Mouse (Mus musculus) fat pad, adult 2 months (tissue): Measurements from ENCODE around the gene Ube2c.
"Not testable (repeated sequence)": the region's sequence is repeated elsewhere in the genome, so short reads cannot be mapped to it uniquely, and the experiment has no call there.

Source experiments
- DNase-seq: peaks from one replicate; pipeline ENCODE4 v3.0.0-alpha.2; 2011; ENCODE audit warnings: low read depth, low spot score; ENCODE audit errors: extremely low read depth

Ube2c gene

GRCm38 (mm10) chr2:164787032-164787431 is 17.3 kb downstream of the Ube2c start:
- DNase-seq = no peak

GRCm38 (mm10) chr2:164787779-164788178 is 18.1 kb downstream of the Ube2c start:
- DNase-seq = no peak

GRCm38 (mm10) chr2:164788411-164788810 is 18.7 kb downstream of the Ube2c start:
- no peak for DNase-seq

GRCm38 (mm10) chr2:164790451-164790850 is 20.8 kb downstream of the Ube2c start:
- DNase-seq = peak; percentile 70

- no peak for DNase-seq
These were observed 22.2 kb downstream of the Ube2c start for GRCm38 (mm10) chr2:164791841-164792261.

GRCm38 (mm10) chr2:164792400-164793190 is 22.9 kb downstream of the Ube2c start:
- DNase-seq = no peak

GRCm38 (mm10) chr2:164793236-164793635 is 23.5 kb downstream of the Ube2c start:
- no peak for DNase-seq

- DNase-seq = no peak
These were observed 24.1 kb downstream of the Ube2c start for GRCm38 (mm10) chr2:164793772-164794171.

- no peak for DNase-seq
These were observed 24.6 kb downstream of the Ube2c start for GRCm38 (mm10) chr2:164794293-164794692.

GRCm38 (mm10) chr2:164795868-164796267 is 26.2 kb downstream of the Ube2c start:
- no peak for DNase-seq

GRCm38 (mm10) chr2:164798554-164798953 is 28.9 kb downstream of the Ube2c start:
- not testable (repeated sequence) for DNase-seq

- DNase-seq = no peak
These were observed 30.7 kb downstream of the Ube2c start for GRCm38 (mm10) chr2:164800252-164801004.

- DNase-seq = no peak
These were observed 33.7 kb downstream of the Ube2c start for GRCm38 (mm10) chr2:164803201-164803920.

- no peak for DNase-seq
These were observed 34.2 kb downstream of the Ube2c start for GRCm38 (mm10) chr2:164803921-164804313.

- DNase-seq = peak; percentile 92
These were observed 35.0 kb downstream of the Ube2c start, which contains the start of the genes Acot8 and Zswim3 for GRCm38 (mm10) chr2:164804533-164805331. TSS of gene Acot8 (minus strand) at chr2:164804882. TSS of gene Zswim3 (plus strand) at chr2:164805098.

- DNase-seq = no peak
These were observed 35.6 kb downstream of the Ube2c start for GRCm38 (mm10) chr2:164805332-164805718.

GRCm38 (mm10) chr2:164806614-164807013 is 36.9 kb downstream of the Ube2c start:
- DNase-seq = no peak

- DNase-seq = no peak
These were observed 43.9 kb downstream of the Ube2c start for GRCm38 (mm10) chr2:164813557-164813956.

GRCm38 (mm10) chr2:164815348-164815747 is 45.6 kb downstream of the Ube2c start:
- no peak for DNase-seq

GRCm38 (mm10) chr2:164815821-164816220 is 46.1 kb downstream of the Ube2c start:
- DNase-seq = no peak

GRCm38 (mm10) chr2:164817206-164817605 is 47.5 kb downstream of the Ube2c start:
- DNase-seq = no peak
